ENCODE assay signal across 13 mouse cellular contexts in genomic region chr4:44635618-44636017, GRCm38 (mm10).
DNase-seq lines count a peak whose midpoint lies in the region; TF ChIP-seq lines count a peak whose summit lies in the region.
"Had no signal": no experiment of that assay in that cellular context is flagged by ENCODE, and none has a peak within 500 bp of the region (broad histone marks: within the 10 kb centered on the region; RNA-seq: fewer than 3 reads in every experiment).

No protein-coding gene starts in this region.

- no peaks in the 10 kb centered on the region for H3K27me3 ChIP-seq in testis, adult 2 months (ENCODE audit: control insufficient read depth, insufficient read depth, low read length)
- H3K27me3 ChIP-seq: liver, embryonic 15.5 days; neural tube, embryonic 12.5 days had no signal

- H3K27ac ChIP-seq in testis, adult 2 months (ENCODE audit: control insufficient read depth, insufficient read depth, low read depth, low read length) = no peak overlapping the region
- H3K27ac ChIP-seq: hindbrain, embryonic 10.5 days; liver, embryonic 15.5 days; neural tube, embryonic 12.5 days had no signal

- peak; percentile 57; the same call in 1 of the 2 replicates for TF ChIP-seq CTCF in testis, adult 2 months (IDR thresholded peaks at IDR 0.05; ENCODE audit: control insufficient read depth, insufficient read depth, insufficient replicate concordance, low read depth, low read length)

- TF ChIP-seq POLR2A in testis, adult 2 months (IDR thresholded peaks at IDR 0.05; ENCODE audit: control insufficient read depth, low read depth, low read length) = no peak

- no peaks in the 10 kb centered on the region for H3K4me1 ChIP-seq in testis, adult 2 months (ENCODE audit: control insufficient read depth, insufficient read depth, low read length)
- H3K4me1 ChIP-seq: neural tube, embryonic 12.5 days had no signal

- DNase-seq in adrenal gland, postnatal 10 days = peak; percentile 9
- DNase-seq in adrenal gland, adult 18-20 months (ENCODE audit: low spot score in 2 of 2) = no peak
- peak; percentile 5 for DNase-seq in kidney, adult 9 months
- no peak for DNase-seq in kidney, postnatal 14 days
- DNase-seq in testis, postnatal 14 days (ENCODE audit: low spot score) = no peak
- DNase-seq in MN1 (ENCODE audit: low spot score) = no peak
- DNase-seq in right cerebral cortex, postnatal 36 days (ENCODE audit: low spot score in 2 of 2) = no peak
- DNase-seq: thymus, adult 2 months had no signal

- no peaks in the 10 kb centered on the region for H3K36me3 ChIP-seq in testis, adult 2 months (ENCODE audit: control insufficient read depth, insufficient read depth, low read length)
- H3K36me3 ChIP-seq: hindbrain, embryonic 10.5 days; liver, embryonic 15.5 days; neural tube, embryonic 12.5 days had no signal

- H3K4me3 ChIP-seq in testis, adult 2 months (ENCODE audit: control insufficient read depth, low read depth, low read length) = no peak overlapping the region
- H3K4me3 ChIP-seq: erythroblast, embryonic 14.5 days; hindbrain, embryonic 10.5 days; liver, embryonic 15.5 days; neural tube, embryonic 12.5 days had no signal

Comparison
In these comparisons a context has a peak if more than half of its experiments do, and no peak if none do; other contexts are left out.
1. DNase-seq: peak in adrenal gland, postnatal 10 days (single experiment) and kidney, adult 9 months (single experiment); none in adrenal gland, adult 18-20 months (0 of 2), kidney, postnatal 14 days (single experiment), testis, postnatal 14 days (single experiment), MN1 (single experiment) and right cerebral cortex, postnatal 36 days (0 of 2).